Mouse (Mus musculus) left cerebral cortex, postnatal 10 days (tissue): ENCODE measurements around the gene Abca3. TPM values are rescaled to one million over a fixed set of nuclear protein-coding genes. Genes with fewer than 3 reads are reported as not detected.

Experiments used
- microRNA-seq: library from miRNA; unstranded; fragments of <30 nt; microRNA quantifications from one replicate; pipeline ENCODE4 v1.2.0, GENCODE M21; 2022
- total RNA-seq, 2 experiments: library from RNA; stranded (reverse); gene quantifications; 2 replicates each; pipeline ENCODE4 v1.2.3; 2021

Gene Abca3
- total RNA-seq, 2 experiments from 2014 or later = 129 to 135 TPM

Small RNAs within 50 kb of the gene (microRNA-seq; reads per million reads assigned to microRNA genes)
- not detected for gene Gm24427

Other genes with a start within 250 kb of the Abca3 start
- gene Pdpk1, start 201.0 kb upstream of the Abca3 start, total RNA-seq = 10 to 100 TPM; 75.3 to 81.9 TPM
- 10 to 100 TPM; 33.3 to 36.0 TPM for gene Amdhd2, start 188.2 kb upstream of the Abca3 start, total RNA-seq
- gene Atp6v0c, start 182.2 kb upstream of the Abca3 start, total RNA-seq = 1,000 to 10,000 TPM; 1,322 to 1,387 TPM
- gene Tbc1d24, start 146.4 kb upstream of the Abca3 start, total RNA-seq = 10 to 100 TPM; 70.4 to 74.8 TPM
- 10 to 100 TPM; 13.1 to 14.4 TPM for gene Ntn3, start 142.4 kb upstream of the Abca3 start, total RNA-seq
- 10 to 100 TPM in 1 of 2 experiments, 1 to 10 TPM in 1; 8.9 to 10.4 TPM for gene Tedc2, start 131.1 kb upstream of the Abca3 start, total RNA-seq
- 1 to 10 TPM; 6.2 to 7.2 TPM for gene Ccnf, start 100.5 kb upstream of the Abca3 start, total RNA-seq
- gene Abca17, start 882 bp upstream of the Abca3 start, total RNA-seq = 1 to 10 TPM; 1.1 TPM
- gene Rnps1, start 62.6 kb downstream of the Abca3 start, total RNA-seq = 100 to 1,000 TPM; 164 to 166 TPM
- 10 to 100 TPM; 15.1 to 16.9 TPM for gene Eci1, start 74.7 kb downstream of the Abca3 start, total RNA-seq
- gene Dnase1l2, start 91.2 kb downstream of the Abca3 start, total RNA-seq = 1 to 10 TPM; 5.7 to 6.5 TPM
- 10 to 100 TPM; 30.8 to 31.3 TPM for gene E4f1, start 118.4 kb downstream of the Abca3 start, total RNA-seq
- gene Pgp, start 118.4 kb downstream of the Abca3 start, total RNA-seq = 10 to 100 TPM; 66.4 to 66.7 TPM
- gene Bricd5, start 121.9 kb downstream of the Abca3 start, total RNA-seq = 1 to 10 TPM in 1 of 2 experiments, under 1 TPM in 1; 0.88 to 1.4 TPM
- 10 to 100 TPM; 31.6 to 37.4 TPM for gene Mlst8, start 127.1 kb downstream of the Abca3 start, total RNA-seq
- gene Caskin1, start 136.7 kb downstream of the Abca3 start, total RNA-seq = 100 to 1,000 TPM; 161 to 162 TPM
- gene Traf7, start 176.0 kb downstream of the Abca3 start, total RNA-seq = 100 to 1,000 TPM; 105 to 107 TPM
- 10 to 100 TPM; 22.6 to 29.8 TPM for gene Rab26, start 182.3 kb downstream of the Abca3 start, total RNA-seq
- gene Pkd1, start 197.9 kb downstream of the Abca3 start, total RNA-seq = 10 to 100 TPM; 60.8 to 66.7 TPM